Mouse (Mus musculus): ENCODE data around the gene Derl2. TPM values are rescaled to one million over a fixed set of nuclear protein-coding genes. Genes with fewer than 3 reads are reported as not detected.

The Derl2 gene
- polyA plus RNA-seq, 1 experiment from 2014 or later: 41.1 TPM

DNA sequence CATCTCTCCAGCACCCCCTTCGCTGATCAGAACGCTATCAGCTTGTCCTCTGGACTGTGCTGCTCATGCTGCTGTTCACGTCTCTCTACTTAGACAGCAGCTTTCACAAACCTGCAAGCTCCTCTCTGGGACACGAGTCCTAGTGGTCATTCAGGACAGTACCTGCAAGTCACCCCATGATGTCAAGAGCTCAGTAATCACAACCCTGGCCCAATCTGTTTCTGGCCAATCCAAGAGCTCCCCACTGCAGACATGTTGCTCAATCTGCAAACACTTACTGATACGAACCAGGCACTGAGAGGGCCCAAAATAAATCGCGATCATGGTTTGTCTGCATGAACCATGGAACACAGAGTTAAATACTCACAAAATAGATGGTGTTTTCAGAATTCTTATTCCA is 6.9 kb downstream of the Derl2 start:
- no peak for ATAC-seq (ENCODE audit: low FRiP score)

DNA sequence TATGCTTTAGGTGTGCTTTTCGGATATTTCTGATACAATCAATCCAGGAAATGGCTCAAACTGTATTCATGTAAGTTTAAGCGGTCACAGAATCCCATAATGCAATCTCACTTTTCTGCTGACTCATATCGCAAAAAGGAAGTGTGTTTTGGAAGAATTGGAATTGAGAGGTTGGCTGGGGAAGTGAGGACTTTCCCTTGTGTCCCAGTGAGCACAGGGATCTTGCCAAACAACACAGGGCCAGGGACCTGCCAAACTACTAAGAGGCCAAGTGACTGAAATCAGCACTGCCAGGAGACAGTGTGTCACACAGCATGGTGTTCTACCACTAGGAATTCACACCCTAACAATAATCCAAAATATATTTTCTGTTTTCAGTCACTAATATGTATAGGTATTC is 11.3 kb downstream of the Derl2 start:
- no peak for ATAC-seq (ENCODE audit: low FRiP score)
- WGBS: 95% methylated on average over 3 of the region's 3 CpGs
- H3K36me3 ChIP-seq: peaks cover 39% of the 10 kb centered on the region

More for the DNA sequence above, 6.9 kb downstream of the Derl2 start:
- H3K36me3 ChIP-seq: peaks cover 45% of the 10 kb centered on the region
- no peaks in the 10 kb centered on the region for H3K9me3 ChIP-seq (replicated peaks)
- no peak overlapping the region for H3K4me3 ChIP-seq
- H3K4me1 ChIP-seq: peaks cover 11% of the 10 kb centered on the region
- H3K4me2 ChIP-seq (replicated peaks): no peak overlapping the region
- WGBS: 95% methylated on average over 7 of the region's 7 CpGs
- H3K27ac ChIP-seq: no peak overlapping the region
- H3K27me3 ChIP-seq: no peaks in the 10 kb centered on the region
- H3K9ac ChIP-seq: no peak overlapping the region

GRCm38 (mm10) chr11:71007831-71008230 is 11.8 kb downstream of the Derl2 start:
- peaks cover 10% of the 10 kb centered on the region for H3K4me1 ChIP-seq
- H3K4me3 ChIP-seq: no peak overlapping the region
- ATAC-seq (ENCODE audit: low FRiP score): no peak
- H3K36me3 ChIP-seq: peaks cover 38% of the 10 kb centered on the region
- H3K27me3 ChIP-seq: no peaks in the 10 kb centered on the region
- no peak overlapping the region for H3K27ac ChIP-seq
- H3K9ac ChIP-seq: no peak overlapping the region
- H3K4me2 ChIP-seq (replicated peaks): no peak overlapping the region
- 94% methylated on average over 7 of the region's 7 CpGs for WGBS
- no peaks in the 10 kb centered on the region for H3K9me3 ChIP-seq (replicated peaks)

More for the DNA sequence above, 11.3 kb downstream of the Derl2 start:
- no peak overlapping the region for H3K4me2 ChIP-seq (replicated peaks)
- H3K27ac ChIP-seq: no peak overlapping the region
- no peaks in the 10 kb centered on the region for H3K27me3 ChIP-seq
- H3K4me3 ChIP-seq: no peak overlapping the region
- H3K9ac ChIP-seq: no peak overlapping the region
- H3K9me3 ChIP-seq (replicated peaks): no peaks in the 10 kb centered on the region
- peaks cover 5% of the 10 kb centered on the region for H3K4me1 ChIP-seq

DNA sequence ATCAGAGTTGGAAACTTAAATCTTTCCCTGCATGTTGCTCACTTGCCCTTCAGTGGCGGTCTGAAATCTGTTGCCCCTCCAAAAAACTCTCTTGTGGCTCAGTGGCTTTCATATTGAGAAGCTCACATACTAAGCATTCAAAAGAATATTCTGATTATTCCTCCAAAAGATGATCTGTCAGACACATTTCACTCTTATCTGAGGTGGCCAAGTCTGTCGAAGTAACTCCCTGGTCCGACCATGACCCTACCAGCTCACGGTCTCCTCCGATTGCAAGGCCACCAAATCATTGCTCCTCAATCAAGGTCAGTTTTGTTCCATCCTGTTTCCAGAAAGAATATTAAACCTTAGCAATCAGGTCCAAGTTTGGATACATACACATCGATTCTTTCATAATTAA is 12.6 kb downstream of the Derl2 start:
- H3K9me3 ChIP-seq (replicated peaks): no peaks in the 10 kb centered on the region
- H3K36me3 ChIP-seq: peaks cover 30% of the 10 kb centered on the region
- WGBS: 97% methylated on average over 6 of the region's 6 CpGs
- peaks cover 15% of the 10 kb centered on the region for H3K4me1 ChIP-seq
- H3K4me2 ChIP-seq (replicated peaks): no peak overlapping the region
- no peaks in the 10 kb centered on the region for H3K27me3 ChIP-seq
- H3K4me3 ChIP-seq: no peak overlapping the region
- no peak overlapping the region for H3K9ac ChIP-seq
- no peak overlapping the region for H3K27ac ChIP-seq
- ATAC-seq (ENCODE audit: low FRiP score): no peak

GRCm38 (mm10) chr11:71005046-71005445 is 14.6 kb downstream of the Derl2 start:
- 64% methylated on average over 5 of the region's 5 CpGs for WGBS
- H3K9me3 ChIP-seq (replicated peaks): no peaks in the 10 kb centered on the region
- ATAC-seq (ENCODE audit: low FRiP score): no peak
- H3K36me3 ChIP-seq: peaks cover 15% of the 10 kb centered on the region
- peak overlapping the region; percentile 50 for H3K4me2 ChIP-seq (replicated peaks)
- no peak overlapping the region for H3K27ac ChIP-seq
- H3K4me1 ChIP-seq: peaks cover 15% of the 10 kb centered on the region
- no peaks in the 10 kb centered on the region for H3K27me3 ChIP-seq
- no peak overlapping the region for H3K9ac ChIP-seq
- peak overlapping the region; percentile 93 for H3K4me3 ChIP-seq

GRCm38 (mm10) chr11:71004316-71004773 is 15.3 kb downstream of the Derl2 start, which contains the start of gene Dhx33:
Gene Dhx33 (minus strand): TSS chr11:71004437.
- H3K27ac ChIP-seq: peak within 1 kb of the TSS; percentile 73
- under 1% methylated on average over 35 of the region's 35 CpGs for WGBS

DNA sequence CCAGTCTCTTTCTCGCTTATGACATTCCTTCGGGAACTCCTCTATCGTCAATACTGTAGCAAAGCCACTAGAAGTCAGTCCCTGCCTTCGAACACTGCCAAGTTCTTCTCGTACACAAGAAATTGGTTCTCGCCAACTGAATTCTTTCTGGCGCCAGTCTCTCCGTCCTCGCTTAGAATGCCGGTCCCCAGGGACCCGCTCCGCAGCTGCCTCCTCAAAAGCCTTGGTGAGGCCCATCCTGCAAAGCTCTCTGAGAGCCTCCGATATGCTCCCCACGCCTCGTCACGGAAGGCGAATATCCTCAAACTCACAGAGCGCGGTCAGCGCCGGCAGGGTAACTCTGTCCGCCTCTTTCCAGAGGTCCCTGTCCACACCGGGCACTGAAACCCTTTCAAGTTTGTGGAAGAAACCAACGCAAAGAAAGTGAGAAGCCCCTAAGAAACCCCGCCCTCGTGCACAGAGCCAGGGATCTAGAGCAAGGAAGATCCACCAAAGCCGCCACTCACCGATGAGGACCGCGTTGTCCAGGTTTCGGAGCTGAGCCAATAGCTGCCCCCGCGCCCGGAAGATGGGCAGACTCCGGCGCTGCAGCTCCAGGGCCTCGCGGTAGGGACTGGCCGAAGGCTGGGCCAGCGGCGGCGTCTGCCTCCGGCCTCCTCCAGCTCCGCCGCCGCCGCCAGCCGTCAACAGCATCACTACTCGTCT is 15.9 kb downstream of the Derl2 start:
- peak; percentile 89 for ATAC-seq (ENCODE audit: low FRiP score)
- Histone ChIP-seq H3K9me3 (replicated peaks) (no peaks in the 10 kb centered on the region), H3K4me3 (peak overlapping the region; percentile 93), H3K4me2 (replicated peaks) (peak overlapping the region; percentile 95), H3K27me3 (no peaks in the 10 kb centered on the region), H3K4me1 (peaks cover 15% of the 10 kb centered on the region), H3K36me3 (peaks cover 15% of the 10 kb centered on the region), H3K27ac (peak overlapping the region; percentile 73), H3K9ac (peak overlapping the region; percentile 76)
- WGBS: under 1% methylated on average over 49 of the region's 49 CpGs

More at GRCm38 (mm10) chr11:71004316-71004773, 15.3 kb downstream of the Derl2 start, which contains the start of gene Dhx33:
- Histone ChIP-seq H3K4me1 (peaks cover 15% of the 10 kb centered on the region), H3K27me3 (no peaks in the 10 kb centered on the region), H3K4me2 (replicated peaks) (peak within 1 kb of the TSS; percentile 95), H3K9ac (peak within 1 kb of the TSS; percentile 76), H3K4me3 (peak within 1 kb of the TSS; percentile 93), H3K9me3 (replicated peaks) (no peaks in the 10 kb centered on the region), H3K36me3 (peaks cover 14% of the 10 kb centered on the region)
- ATAC-seq (ENCODE audit: low FRiP score): peak; percentile 98

GRCm38 (mm10) chr11:71001167-71001566 is 18.5 kb downstream of the Derl2 start:
- H3K9me3 ChIP-seq (replicated peaks): no peaks in the 10 kb centered on the region

DNA sequence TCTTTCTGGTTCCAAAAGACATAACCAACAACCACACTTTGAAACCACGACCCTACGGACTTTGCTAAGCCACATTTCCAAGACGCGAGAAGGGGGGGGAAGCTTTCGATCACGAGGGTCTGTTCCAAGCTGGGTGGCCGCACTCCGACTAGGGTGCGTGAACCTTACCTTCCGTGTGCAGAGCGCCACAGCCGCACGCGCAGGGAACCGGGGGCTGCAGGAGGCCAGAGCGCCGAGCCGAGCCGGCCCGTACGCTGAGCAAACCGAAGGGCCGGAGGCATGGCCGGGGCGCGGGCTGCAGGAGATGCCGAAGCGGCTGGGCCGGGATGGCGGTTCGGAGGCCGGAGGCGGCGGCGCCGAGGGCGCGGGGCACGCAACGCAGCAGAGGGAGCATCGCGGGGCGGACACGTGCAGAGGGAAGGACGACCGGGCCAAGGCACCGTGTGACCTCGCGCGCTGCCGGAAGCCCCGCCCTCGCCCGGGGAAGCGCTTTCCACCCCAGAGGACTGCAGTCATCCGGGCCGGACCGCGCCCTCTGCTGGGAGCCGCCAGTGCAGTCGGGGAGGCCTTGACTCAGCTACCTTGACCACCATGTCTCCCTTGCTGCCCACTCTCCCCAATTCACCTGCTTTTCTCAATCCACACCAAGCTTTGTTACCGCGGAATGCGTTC is 36.9 kb downstream of the Derl2 start, which contains the start of gene C1qbp:
Gene C1qbp, minus strand, starts transcription at position 470 of the 672 bp plus-strand sequence.
- Histone ChIP-seq H3K4me3 (peak within 1 kb of the TSS; percentile 100), H3K9me3 (replicated peaks) (no peaks in the 10 kb centered on the region), H3K4me1 (peaks cover 12% of the 10 kb centered on the region), H3K27me3 (no peaks in the 10 kb centered on the region), H3K36me3 (peaks cover 62% of the 10 kb centered on the region), H3K9ac (peak within 1 kb of the TSS; percentile 93), H3K4me2 (replicated peaks) (peak within 1 kb of the TSS; percentile 73), H3K27ac (peak within 1 kb of the TSS; percentile 66; the same call in 1 of the 2 replicates)
- peak; percentile 96 for ATAC-seq (ENCODE audit: low FRiP score)
- under 1% methylated on average over 57 of the region's 64 CpGs for WGBS

More at GRCm38 (mm10) chr11:71001167-71001566, 18.5 kb downstream of the Derl2 start:
- Histone ChIP-seq H3K27ac (no peak overlapping the region), H3K4me3 (no peak overlapping the region), H3K36me3 (peaks cover 29% of the 10 kb centered on the region), H3K9ac (no peak overlapping the region), H3K27me3 (no peaks in the 10 kb centered on the region), H3K4me2 (replicated peaks) (no peak overlapping the region), H3K4me1 (peaks cover 15% of the 10 kb centered on the region)
- 88% methylated on average over 4 of the region's 4 CpGs for WGBS
- ATAC-seq (ENCODE audit: low FRiP score): no peak

- ATAC-seq (ENCODE audit: low FRiP score): no peak
- peaks cover 62% of the 10 kb centered on the region for H3K36me3 ChIP-seq
- peak overlapping the region; percentile 93 for H3K9ac ChIP-seq
- peak overlapping the region; percentile 100 for H3K4me3 ChIP-seq
- no peaks in the 10 kb centered on the region for H3K9me3 ChIP-seq (replicated peaks)
- 10% methylated on average over 12 of the region's 12 CpGs for WGBS
- peaks cover 12% of the 10 kb centered on the region for H3K4me1 ChIP-seq
- H3K4me2 ChIP-seq (replicated peaks): peak overlapping the region; percentile 73
- H3K27me3 ChIP-seq: no peaks in the 10 kb centered on the region
- H3K27ac ChIP-seq: no peak overlapping the region; the same call in 1 of the 2 replicates
Measured at GRCm38 (mm10) chr11:70982030-70982429, 37.6 kb downstream of the Derl2 start.

- Histone ChIP-seq H3K9me3 (replicated peaks) (no peaks in the 10 kb centered on the region), H3K27ac (no peak overlapping the region), H3K27me3 (no peaks in the 10 kb centered on the region), H3K4me2 (replicated peaks) (no peak overlapping the region), H3K4me1 (peaks cover 12% of the 10 kb centered on the region), H3K36me3 (peaks cover 62% of the 10 kb centered on the region), H3K4me3 (no peak overlapping the region), H3K9ac (no peak overlapping the region)
- WGBS: 95% methylated on average over 14 of the region's 14 CpGs
- no peak for ATAC-seq (ENCODE audit: low FRiP score)
Measured at GRCm38 (mm10) chr11:70980751-70981510, 38.7 kb downstream of the Derl2 start.

- Histone ChIP-seq H3K27me3 (no peaks in the 10 kb centered on the region), H3K9ac (no peak overlapping the region), H3K36me3 (peaks cover 61% of the 10 kb centered on the region), H3K4me3 (no peak overlapping the region), H3K4me1 (peaks cover 12% of the 10 kb centered on the region), H3K9me3 (replicated peaks) (no peaks in the 10 kb centered on the region), H3K27ac (no peak overlapping the region), H3K4me2 (replicated peaks) (no peak overlapping the region)
- ATAC-seq (ENCODE audit: low FRiP score): no peak
- WGBS: 82% methylated on average over 6 of the region's 6 CpGs
Measured at GRCm38 (mm10) chr11:70980232-70980631, 39.4 kb downstream of the Derl2 start.

Data from hindbrain, embryonic 12.5 days (tissue).